Comparison of ENCODE assay signal across 8 mouse cellular contexts in the genomic region with DNA sequence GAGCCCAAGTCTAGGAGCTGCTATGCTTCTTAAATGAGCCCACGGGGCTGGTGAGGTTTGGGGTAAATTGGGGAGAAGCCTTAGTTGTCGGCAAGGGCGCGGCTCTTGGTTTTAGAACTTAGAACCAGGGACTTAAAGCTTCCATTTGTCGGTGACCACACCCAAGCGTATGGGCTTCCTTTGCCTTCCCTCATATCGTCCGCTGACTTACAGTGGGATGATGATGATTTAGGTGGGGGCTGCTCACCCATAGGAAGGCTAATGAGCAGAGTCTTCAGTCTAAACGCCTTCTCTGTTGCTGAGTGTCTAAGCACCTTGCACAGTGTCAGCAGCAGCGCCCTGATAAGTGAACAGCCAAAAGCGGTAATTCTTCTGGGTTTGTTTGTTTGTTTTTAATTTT. TPM values are rescaled to one million over a fixed set of nuclear protein-coding genes. Genes with fewer than 3 reads are reported as not detected.
DNase-seq lines count a peak whose midpoint lies in the region; ATAC-seq and TF ChIP-seq lines count a peak whose summit lies in the region.

No protein-coding gene starts in this region.

- peaks cover 9% of the 10 kb centered on the region; the same call in 1 of the 2 replicates for H3K4me1 ChIP-seq in forebrain, embryonic 11.5 days (replicated peaks; ENCODE audit: control insufficient read depth, insufficient read depth, low read length)
- H3K4me1 ChIP-seq in intestine, postnatal 0 days (replicated peaks; ENCODE audit: control insufficient read depth, insufficient read depth, low read length), result peaks cover 8% of the 10 kb centered on the region; the same call in 1 of the 2 replicates
- H3K4me1 ChIP-seq in neural tube, embryonic 13.5 days (replicated peaks), result peaks cover 53% of the 10 kb centered on the region

- peak overlapping the region; percentile 60 for H3K4me3 ChIP-seq in left cerebral cortex, adult 2 months
- peak overlapping the region; percentile 66 for H3K4me3 ChIP-seq in forebrain, embryonic 11.5 days (ENCODE audit: low read depth, low read length)
- peak overlapping the region; percentile 49 for H3K4me3 ChIP-seq in intestine, postnatal 0 days (ENCODE audit: low read depth, low read length)
- peak overlapping the region; percentile 87 for H3K4me3 ChIP-seq in neural tube, embryonic 13.5 days

- no peaks in the 10 kb centered on the region for H3K9me3 ChIP-seq in forebrain, embryonic 11.5 days (ENCODE audit: control insufficient read depth, low read length)
- H3K9me3 ChIP-seq in intestine, postnatal 0 days (ENCODE audit: control insufficient read depth), result no peaks in the 10 kb centered on the region
- no peaks in the 10 kb centered on the region for H3K9me3 ChIP-seq in neural tube, embryonic 13.5 days

- ATAC-seq in forebrain, embryonic 11.5 days (replicated peaks; ENCODE audit: low FRiP score), result no peak
- ATAC-seq in intestine, postnatal 0 days, result no peak
- ATAC-seq in neural tube, embryonic 13.5 days (ENCODE audit: low read depth), result no peak
- ATAC-seq in megakaryocyte progenitor cell, adult 5-6 weeks (replicated peaks; ENCODE audit: poor library complexity), result no peak

- H3K9ac ChIP-seq in forebrain, embryonic 11.5 days (ENCODE audit: low read length), result peak overlapping the region; percentile 88
- no peak overlapping the region for H3K9ac ChIP-seq in intestine, postnatal 0 days (ENCODE audit: low read depth, low read length)
- H3K9ac ChIP-seq in neural tube, embryonic 13.5 days, result peak overlapping the region; percentile 95

- H3K36me3 ChIP-seq in forebrain, embryonic 11.5 days (ENCODE audit: control insufficient read depth, insufficient read depth, low read length), result no peaks in the 10 kb centered on the region
- no peaks in the 10 kb centered on the region for H3K36me3 ChIP-seq in intestine, postnatal 0 days (ENCODE audit: control insufficient read depth, insufficient read depth)
- H3K36me3 ChIP-seq in neural tube, embryonic 13.5 days, result 0 out of 2 replicates have a peak, but pooled peaks cover 5% of the 10 kb centered on the region

- intact Hi-C loops in left cerebral cortex, adult 2 months (cut with DNase I), result loop anchor here (10.0 kb wide), 1 partner anchor 171 kb away; a partner anchor contains a TSS

- no peaks in the 10 kb centered on the region for H3K27me3 ChIP-seq in forebrain, embryonic 11.5 days (ENCODE audit: control insufficient read depth, insufficient read depth, low read length)
- H3K27me3 ChIP-seq in intestine, postnatal 0 days (replicated peaks; ENCODE audit: control insufficient read depth, insufficient read depth, low read length), result peaks cover 52% of the 10 kb centered on the region
- no peaks in the 10 kb centered on the region; the same call in 1 of the 2 replicates for H3K27me3 ChIP-seq in neural tube, embryonic 13.5 days

- H3K27ac ChIP-seq in left cerebral cortex, adult 2 months, result no peak overlapping the region
- H3K27ac ChIP-seq in forebrain, embryonic 11.5 days (ENCODE audit: low read depth, low read length), result peak overlapping the region; percentile 65; the same call in 1 of the 2 replicates
- H3K27ac ChIP-seq in intestine, postnatal 0 days (ENCODE audit: low read depth, low read length), result no peak overlapping the region
- H3K27ac ChIP-seq in neural tube, embryonic 13.5 days (replicated peaks), result peak overlapping the region; percentile 95

- TF ChIP-seq CTCF in left cerebral cortex, adult 2 months (IDR thresholded peaks at IDR 0.05), result no peak
- TF ChIP-seq CTCF in intestine, postnatal 0 days (IDR thresholded peaks at IDR 0.05; ENCODE audit: low read depth), result no peak

- H3K4me2 ChIP-seq in forebrain, embryonic 11.5 days (ENCODE audit: low read depth, low read length, severe bottlenecking), result peak overlapping the region; percentile 95
- peak overlapping the region; percentile 82 for H3K4me2 ChIP-seq in intestine, postnatal 0 days (replicated peaks; ENCODE audit: low read depth)
- peak overlapping the region; percentile 76 for H3K4me2 ChIP-seq in neural tube, embryonic 13.5 days

- 20% methylated on average over 11 of the region's 11 CpGs for WGBS in forebrain, embryonic 11.5 days
- WGBS in intestine, postnatal 0 days, result 18% methylated on average over 11 of the region's 11 CpGs
- WGBS in neural tube, embryonic 13.5 days, result 13% methylated on average over 11 of the region's 11 CpGs

- DNase-seq in left cerebral cortex, adult 2 months (ENCODE audit: extremely low spot score in 1 of 2, low spot score in 2 of 2), result no peak
- DNase-seq in left cerebral cortex, adult 11 months (ENCODE audit: low spot score), result no peak
- DNase-seq in forebrain, embryonic 11.5 days (ENCODE audit: low spot score), result no peak
- DNase-seq in urinary bladder, postnatal 25 days (ENCODE audit: low spot score), result no peak
- no peak for DNase-seq in spleen, adult 12 weeks (ENCODE audit: low spot score)

RNA-seq across cellular contexts. Expression of a gene that starts 2.3 kb away (rescaled TPM):
- total RNA-seq in left cerebral cortex, adult 2 months (2021), result 10 to 100 TPM; 21.2 to 27.3 TPM
- 91.8 and 97.0 TPM in 2 replicates for polyA plus RNA-seq in forebrain, embryonic 11.5 days (2014; fragmentation: Nextera tagmentation; extraction: Ambion mirVana)
- 2.7 and 3.0 TPM in 2 replicates for polyA plus RNA-seq in intestine, postnatal 0 days (2015; fragmentation: Nextera tagmentation; extraction: Ambion mirVana)
- polyA plus RNA-seq in neural tube, embryonic 13.5 days (2015; fragmentation: Nextera tagmentation; extraction: Ambion mirVana), result 176 and 184 TPM in 2 replicates
- total RNA-seq in megakaryocyte progenitor cell, adult 5-6 weeks (2015), result not detected in 2 replicates
- not detected in 2 replicates for total RNA-seq in megakaryocyte progenitor cell, adult 5-6 weeks (2017)

RNA-seq across cellular contexts. Expression of a gene that starts 47.1 kb away (rescaled TPM):
- 1 to 10 TPM; 5.5 to 6.2 TPM for total RNA-seq in left cerebral cortex, adult 2 months (2021)
- 439 and 447 TPM in 2 replicates for polyA plus RNA-seq in forebrain, embryonic 11.5 days (2014; fragmentation: Nextera tagmentation; extraction: Ambion mirVana)
- 62.0 and 79.2 TPM in 2 replicates for polyA plus RNA-seq in intestine, postnatal 0 days (2015; fragmentation: Nextera tagmentation; extraction: Ambion mirVana)
- polyA plus RNA-seq in neural tube, embryonic 13.5 days (2015; fragmentation: Nextera tagmentation; extraction: Ambion mirVana), result 60.2 and 69.1 TPM in 2 replicates
- 152 and 180 TPM in 2 replicates for total RNA-seq in megakaryocyte progenitor cell, adult 5-6 weeks (2015)
- total RNA-seq in megakaryocyte progenitor cell, adult 5-6 weeks (2017), result 80.7 and 103 TPM in 2 replicates

Comparison
In these comparisons a context has a peak if more than half of its experiments do, and no peak if none do; other contexts are left out.
1. H3K27ac ChIP-seq: peak in forebrain, embryonic 11.5 days (single experiment) and neural tube, embryonic 13.5 days (single experiment); none in left cerebral cortex, adult 2 months (single experiment) and intestine, postnatal 0 days (single experiment).
2. RNA of a gene that starts 2.3 kb away (polyA plus RNA-seq): 176 to 184 TPM in neural tube, embryonic 13.5 days and 91.8 to 97.0 TPM in forebrain, embryonic 11.5 days; 2.7 to 3.0 TPM in intestine, postnatal 0 days; every median in the first group is over 10 times any median in the second.
3. Peak in every context shown above with its lines, with median percentiles within 50 percentile points of each other: H3K4me3 ChIP-seq and H3K4me2 ChIP-seq.